Mouse (Mus musculus): ENCODE data around the gene Ankrd44. TPM values are rescaled to one million over a fixed set of nuclear protein-coding genes. Genes with fewer than 3 reads are reported as not detected.
"Not testable (repeated sequence)": the region's sequence is repeated elsewhere in the genome, so short reads cannot be mapped to it uniquely, and the experiment has no call there.

The Ankrd44 gene
- 27.0 and 30.8 TPM in 2 replicates for polyA plus RNA-seq (2016; fragmentation: Nextera tagmentation; extraction: Ambion mirVana)

DNA sequence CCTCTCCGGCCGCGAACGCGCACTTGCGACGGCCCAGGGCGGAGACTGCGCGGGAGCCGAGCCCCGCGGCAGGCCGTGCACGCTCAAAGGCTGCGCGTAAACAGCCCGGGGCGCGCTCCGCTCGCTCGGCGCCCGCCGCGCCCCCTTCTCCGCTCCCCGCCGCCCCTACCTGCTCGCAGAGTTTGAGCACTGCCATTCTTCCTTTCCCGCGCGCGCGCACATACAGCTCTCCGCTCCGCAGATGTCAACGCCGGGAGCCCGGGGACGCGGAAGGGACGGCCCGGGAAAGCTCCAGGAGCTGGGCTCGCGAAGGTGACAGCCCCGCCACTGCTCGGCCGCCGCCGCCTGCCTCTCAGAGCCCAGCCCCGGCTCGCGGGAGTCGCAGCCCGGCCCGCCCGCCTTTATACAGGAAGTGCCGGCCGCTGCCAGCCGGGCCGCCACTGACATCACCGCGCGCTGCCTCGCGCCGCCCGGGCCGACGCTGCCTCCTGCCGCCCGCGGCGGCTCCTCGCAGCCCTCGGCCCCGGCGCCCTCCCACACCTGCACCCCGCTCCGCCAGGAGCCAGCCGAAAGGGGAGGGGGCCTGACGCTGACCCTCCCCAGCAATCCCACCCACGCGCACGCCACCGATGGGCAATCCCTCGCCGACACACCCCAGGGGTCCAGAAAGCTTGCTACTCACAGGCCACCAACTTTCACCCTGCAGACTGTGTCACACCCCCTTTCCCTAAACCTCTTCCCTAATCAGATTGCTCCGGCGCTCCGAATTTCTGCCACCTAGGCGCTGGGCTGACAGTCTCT is at the start of gene Ankrd44:
TSS of gene Ankrd44 (minus strand) at position 417 of the 801 bp plus-strand sequence.
- H3K9ac ChIP-seq, result peak within 1 kb of the TSS; percentile 90
- peaks cover 27% of the 10 kb centered on the region for H3K4me1 ChIP-seq
- H3K4me2 ChIP-seq (replicated peaks), result peak within 1 kb of the TSS; percentile 83
- no peaks in the 10 kb centered on the region for H3K27me3 ChIP-seq
- H3K27ac ChIP-seq, result peak within 1 kb of the TSS; percentile 92
- WGBS, result under 1% methylated on average over 69 of the region's 94 CpGs
- H3K9me3 ChIP-seq, result no peaks in the 10 kb centered on the region
- H3K36me3 ChIP-seq, result no peaks in the 10 kb centered on the region
- ATAC-seq (ENCODE audit: insufficient number of reproducible peaks, insufficient read depth, low FRiP score, low TSS enrichment), result peak; percentile 91
- H3K4me3 ChIP-seq, result peak within 1 kb of the TSS; percentile 81

DNA sequence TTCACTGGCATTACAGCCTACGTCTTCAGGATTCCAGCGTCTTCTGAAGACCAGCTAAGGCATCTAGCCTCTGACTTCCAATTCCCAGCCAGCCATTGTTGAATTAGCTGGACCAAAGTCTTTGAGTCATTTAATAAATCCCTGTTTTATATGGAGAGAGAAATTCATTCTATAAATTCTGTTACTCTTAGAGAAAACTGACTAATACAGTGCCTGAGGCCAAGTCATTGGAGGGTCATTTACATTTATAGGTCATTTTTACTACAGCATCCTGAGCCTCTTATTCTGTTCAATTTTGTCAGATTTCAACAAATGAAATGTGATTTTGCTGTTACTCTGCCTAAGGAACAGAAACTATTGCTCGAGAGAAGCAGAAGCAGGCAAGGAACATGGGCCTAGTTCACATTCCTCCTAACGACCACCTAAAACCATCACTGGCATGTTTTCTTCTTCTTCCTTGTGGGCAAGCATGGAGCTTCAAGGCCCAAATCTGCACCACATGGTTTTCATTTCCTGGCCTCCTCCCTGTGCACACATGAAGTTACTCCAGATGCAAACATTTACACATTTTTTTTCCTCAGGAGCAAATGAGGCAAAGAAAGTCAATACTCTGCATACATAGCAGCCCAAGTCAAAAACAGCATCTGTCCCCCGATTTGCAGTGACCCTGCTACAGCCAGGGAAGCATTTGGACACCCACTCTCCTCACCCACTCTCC is 45.7 kb upstream of the Ankrd44 start:
- Histone ChIP-seq H3K9ac (no peak overlapping the region), H3K4me3 (no peak overlapping the region), H3K4me2 (replicated peaks) (no peak overlapping the region), H3K9me3 (0 out of 2 replicates have a peak, but pooled peaks cover 7% of the 10 kb centered on the region), H3K27me3 (no peaks in the 10 kb centered on the region), H3K27ac (peak overlapping the region; percentile 78), H3K4me1 (peaks cover 16% of the 10 kb centered on the region), H3K36me3 (no peaks in the 10 kb centered on the region)
- ATAC-seq (ENCODE audit: insufficient number of reproducible peaks, insufficient read depth, low FRiP score, low TSS enrichment), result no peak
- 52% methylated on average over 5 of the region's 5 CpGs for WGBS

DNA sequence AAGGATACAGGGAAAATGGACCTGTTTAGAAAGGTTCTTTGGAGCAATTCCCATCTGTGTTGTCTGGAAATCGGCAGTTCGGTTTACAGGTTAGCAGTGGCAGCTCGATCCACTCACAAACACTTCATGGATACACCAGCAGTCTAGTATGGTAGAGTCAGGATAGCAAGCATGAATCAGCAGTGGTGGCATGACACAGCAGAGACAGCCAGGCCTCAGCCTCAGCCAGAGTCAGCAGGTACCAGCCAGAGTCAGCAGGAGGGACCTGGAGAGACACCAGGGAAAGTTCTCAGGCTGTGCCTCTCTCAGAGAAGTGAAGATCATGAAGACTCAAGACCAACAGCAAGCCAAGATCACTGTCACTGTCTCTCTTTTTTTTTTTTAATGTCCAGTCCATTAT is 40.7 kb upstream of the Ankrd44 start:
- Histone ChIP-seq H3K4me3 (no peak overlapping the region), H3K27me3 (no peaks in the 10 kb centered on the region), H3K4me1 (peaks cover 25% of the 10 kb centered on the region), H3K4me2 (replicated peaks) (no peak overlapping the region), H3K27ac (no peak overlapping the region), H3K9me3 (0 out of 2 replicates have a peak, but pooled peaks cover 7% of the 10 kb centered on the region), H3K36me3 (no peaks in the 10 kb centered on the region), H3K9ac (no peak overlapping the region)
- 95% methylated on average over 3 of the region's 3 CpGs for WGBS
- no peak for ATAC-seq (ENCODE audit: insufficient number of reproducible peaks, insufficient read depth, low FRiP score, low TSS enrichment)

DNA sequence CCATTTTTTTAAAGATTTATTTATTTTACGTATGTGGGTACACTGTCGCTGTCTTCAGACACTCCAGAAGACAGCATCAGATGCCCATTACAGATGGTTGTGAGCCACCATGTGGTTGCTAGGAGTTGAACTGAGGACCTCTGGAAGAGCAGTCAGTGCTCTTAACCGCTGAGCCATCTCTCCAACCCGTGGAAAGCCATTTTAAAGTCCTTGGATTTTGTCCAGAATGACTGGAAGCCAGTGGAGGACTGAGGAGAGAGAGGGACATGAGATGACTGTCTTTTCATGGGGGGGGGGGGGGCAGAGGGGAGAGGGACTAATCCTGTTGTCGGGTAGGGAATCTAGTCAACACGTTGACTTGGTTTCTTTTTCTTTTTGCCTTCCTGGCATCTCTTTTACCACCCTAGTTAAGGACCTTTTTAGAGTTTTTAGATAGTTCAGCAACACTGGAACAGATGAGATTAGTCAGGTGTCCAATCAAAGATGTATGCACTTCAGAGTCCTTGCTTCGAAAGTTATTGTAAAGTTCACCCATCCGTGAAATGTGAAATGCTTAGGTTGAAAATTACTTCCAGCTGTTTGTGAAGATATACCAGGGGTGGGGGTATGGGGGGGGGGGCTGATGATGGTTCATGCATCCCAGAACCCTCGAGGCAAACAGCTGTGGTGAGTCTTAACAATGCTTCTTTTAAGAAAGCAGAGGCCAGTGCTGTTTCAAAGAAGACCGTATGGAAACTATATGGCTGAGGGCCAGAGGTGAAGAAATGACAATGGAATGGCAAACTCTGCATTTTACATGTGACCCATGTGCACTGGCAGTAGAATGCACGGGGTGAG is 39.2 kb upstream of the Ankrd44 start:
- H3K9me3 ChIP-seq, result 0 out of 2 replicates have a peak, but pooled peaks cover 7% of the 10 kb centered on the region
- no peak overlapping the region for H3K4me3 ChIP-seq
- no peaks in the 10 kb centered on the region for H3K27me3 ChIP-seq
- no peak overlapping the region for H3K9ac ChIP-seq
- peak overlapping the region; percentile 73 for H3K27ac ChIP-seq
- peak; percentile 65; the same call in 1 of the 2 replicates for ATAC-seq (ENCODE audit: insufficient number of reproducible peaks, insufficient read depth, low FRiP score, low TSS enrichment)
- H3K36me3 ChIP-seq, result no peaks in the 10 kb centered on the region
- no peak overlapping the region for H3K4me2 ChIP-seq (replicated peaks)
- peaks cover 19% of the 10 kb centered on the region; the same call in 1 of the 2 replicates for H3K4me1 ChIP-seq
- 28% methylated on average over 11 of the region's 11 CpGs for WGBS

DNA sequence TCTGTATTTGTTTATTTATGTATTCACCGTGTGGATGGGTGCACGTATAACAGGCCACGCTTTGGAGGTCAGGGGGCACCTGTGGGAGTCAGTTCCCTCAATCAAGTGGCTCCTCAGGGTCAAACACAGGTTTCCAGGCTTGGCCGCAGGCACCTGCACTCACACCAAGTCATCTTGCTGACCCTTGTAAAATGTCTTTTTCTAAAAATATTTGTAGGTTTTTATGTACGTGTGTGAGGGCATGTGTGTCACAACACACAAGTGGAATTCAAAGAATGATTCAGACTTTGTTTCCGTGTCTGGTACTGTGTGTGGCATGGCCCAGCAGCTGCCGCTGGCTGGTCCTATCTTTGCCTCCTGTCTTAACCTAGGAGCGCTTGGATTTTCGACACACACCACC is 35.5 kb upstream of the Ankrd44 start:
- no peak overlapping the region for H3K9ac ChIP-seq
- no peak overlapping the region for H3K4me2 ChIP-seq (replicated peaks)
- ATAC-seq (ENCODE audit: insufficient number of reproducible peaks, insufficient read depth, low FRiP score, low TSS enrichment), result no peak
- no peak overlapping the region for H3K27ac ChIP-seq
- H3K36me3 ChIP-seq, result no peaks in the 10 kb centered on the region
- H3K4me1 ChIP-seq, result peaks cover 15% of the 10 kb centered on the region; the same call in 1 of the 2 replicates
- WGBS, result 62% methylated on average over 9 of the region's 9 CpGs
- H3K27me3 ChIP-seq, result no peaks in the 10 kb centered on the region
- no peak overlapping the region for H3K4me3 ChIP-seq
- no peaks in the 10 kb centered on the region for H3K9me3 ChIP-seq

DNA sequence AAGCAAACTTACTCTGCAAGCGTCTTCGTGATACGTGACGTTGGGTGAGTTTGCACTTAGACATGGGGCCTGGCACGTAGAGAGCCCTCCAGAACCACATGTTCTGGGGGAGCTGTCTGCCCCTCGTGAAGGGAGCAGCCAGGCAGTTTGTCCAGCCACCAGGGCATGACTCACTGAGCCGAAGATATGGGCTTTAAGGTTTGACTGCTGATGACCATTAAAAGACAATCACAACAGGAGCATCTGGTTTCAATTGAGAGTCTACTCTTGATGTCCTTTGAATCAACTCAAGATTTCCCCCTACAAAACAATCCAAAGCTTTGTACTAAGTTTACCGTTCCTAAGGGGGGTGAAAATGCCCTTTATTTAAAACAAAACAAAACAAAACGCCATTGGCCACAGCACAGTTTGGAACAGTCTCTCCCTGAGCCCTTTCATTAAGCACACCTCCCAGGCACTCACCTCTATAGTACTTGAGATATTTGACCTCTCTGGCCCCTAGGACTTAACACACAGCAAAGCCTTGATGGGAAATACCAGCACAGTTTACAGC is 34.5 kb upstream of the Ankrd44 start:
- peaks cover 12% of the 10 kb centered on the region; the same call in 1 of the 2 replicates for H3K4me1 ChIP-seq
- H3K27me3 ChIP-seq, result no peaks in the 10 kb centered on the region
- no peaks in the 10 kb centered on the region for H3K36me3 ChIP-seq
- H3K9me3 ChIP-seq, result no peaks in the 10 kb centered on the region
- no peak for ATAC-seq (ENCODE audit: insufficient number of reproducible peaks, insufficient read depth, low FRiP score, low TSS enrichment)
- H3K9ac ChIP-seq, result no peak overlapping the region
- WGBS, result 32% methylated on average over 9 of the region's 9 CpGs
- H3K27ac ChIP-seq, result no peak overlapping the region
- H3K4me2 ChIP-seq (replicated peaks), result no peak overlapping the region
- no peak overlapping the region for H3K4me3 ChIP-seq

DNA sequence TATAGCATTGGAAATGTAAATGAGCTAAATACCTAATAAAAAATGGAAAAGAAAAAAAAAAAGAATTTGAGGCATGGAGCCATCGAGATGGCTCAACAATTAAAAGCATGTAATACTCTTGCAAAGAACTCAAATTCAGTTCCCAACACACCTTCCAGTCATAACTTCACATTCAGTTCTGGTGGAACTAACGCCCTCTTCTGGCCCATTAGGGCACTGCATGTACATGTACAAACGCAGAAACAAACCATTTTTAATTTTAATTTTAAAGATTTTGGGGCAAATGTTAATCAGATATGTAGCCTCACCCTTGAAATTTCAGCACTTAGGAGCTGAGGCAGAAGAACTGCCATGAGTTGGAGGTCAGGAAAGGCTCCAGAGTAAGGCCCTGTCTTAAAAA is 32.3 kb upstream of the Ankrd44 start:
- no peak for ATAC-seq (ENCODE audit: insufficient number of reproducible peaks, insufficient read depth, low FRiP score, low TSS enrichment)
- 74% methylated on average over 3 of the region's 3 CpGs for WGBS
- no peak overlapping the region for H3K9ac ChIP-seq
- no peaks in the 10 kb centered on the region for H3K27me3 ChIP-seq
- no peak overlapping the region for H3K4me3 ChIP-seq
- no peak overlapping the region for H3K4me2 ChIP-seq (replicated peaks)
- no peaks in the 10 kb centered on the region for H3K36me3 ChIP-seq
- no peaks in the 10 kb centered on the region for H3K4me1 ChIP-seq
- no peak overlapping the region for H3K27ac ChIP-seq
- H3K9me3 ChIP-seq, result no peaks in the 10 kb centered on the region

DNA sequence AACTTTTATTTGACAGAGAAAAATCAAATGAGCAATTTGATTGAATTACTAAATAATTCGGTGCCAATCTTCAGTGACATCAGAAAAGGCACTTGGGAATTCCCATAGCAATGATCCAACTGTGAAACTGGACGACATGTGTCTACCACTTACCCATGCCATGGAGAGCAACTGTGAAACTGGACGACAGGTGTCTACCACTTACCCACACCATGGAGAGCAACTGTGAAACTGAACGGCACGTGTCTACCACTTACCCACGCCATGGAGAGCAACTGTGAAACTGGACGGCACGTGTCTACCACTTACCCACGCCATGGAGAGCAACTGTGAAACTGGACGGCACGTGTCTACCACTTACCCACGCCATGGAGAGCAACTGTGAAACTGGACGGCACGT is 30.8 kb upstream of the Ankrd44 start:
- not testable (repeated sequence) for ATAC-seq (ENCODE audit: insufficient number of reproducible peaks, insufficient read depth, low FRiP score, low TSS enrichment); H3K27me3 ChIP-seq; H3K4me2 ChIP-seq (replicated peaks); H3K27ac ChIP-seq; H3K4me3 ChIP-seq; H3K4me1 ChIP-seq; H3K36me3 ChIP-seq; H3K9ac ChIP-seq; H3K9me3 ChIP-seq
- WGBS, result 94% methylated on average over 14 of the region's 14 CpGs

DNA sequence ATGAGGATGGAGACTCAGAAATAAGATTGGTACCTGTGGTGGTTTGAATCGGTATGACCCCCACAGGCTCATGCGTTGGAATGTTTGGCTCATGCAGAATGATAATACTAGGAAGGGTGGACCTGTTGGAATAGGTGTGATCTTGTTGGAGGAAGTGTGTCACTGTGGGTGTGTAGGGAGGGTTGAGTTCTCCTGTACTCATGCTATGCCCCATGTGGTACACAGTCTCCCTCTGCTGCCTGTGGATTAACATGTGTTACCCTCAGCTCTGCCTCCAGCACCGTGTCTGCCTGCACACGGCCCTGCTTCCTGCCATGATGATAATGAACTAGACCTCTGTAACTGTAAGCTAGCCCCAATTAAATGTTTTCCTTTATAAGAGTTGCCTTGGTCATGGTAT is 28.7 kb upstream of the Ankrd44 start:
- H3K4me3 ChIP-seq, result no peak overlapping the region
- no peak overlapping the region for H3K27ac ChIP-seq
- no peak overlapping the region for H3K9ac ChIP-seq
- H3K4me1 ChIP-seq, result no peaks in the 10 kb centered on the region; the same call in 1 of the 2 replicates
- no peaks in the 10 kb centered on the region for H3K36me3 ChIP-seq
- 76% methylated on average over 4 of the region's 4 CpGs for WGBS
- H3K9me3 ChIP-seq, result no peaks in the 10 kb centered on the region
- no peak; the same call in 1 of the 2 replicates for ATAC-seq (ENCODE audit: insufficient number of reproducible peaks, insufficient read depth, low FRiP score, low TSS enrichment)
- H3K27me3 ChIP-seq, result no peaks in the 10 kb centered on the region
- H3K4me2 ChIP-seq (replicated peaks), result no peak overlapping the region

DNA sequence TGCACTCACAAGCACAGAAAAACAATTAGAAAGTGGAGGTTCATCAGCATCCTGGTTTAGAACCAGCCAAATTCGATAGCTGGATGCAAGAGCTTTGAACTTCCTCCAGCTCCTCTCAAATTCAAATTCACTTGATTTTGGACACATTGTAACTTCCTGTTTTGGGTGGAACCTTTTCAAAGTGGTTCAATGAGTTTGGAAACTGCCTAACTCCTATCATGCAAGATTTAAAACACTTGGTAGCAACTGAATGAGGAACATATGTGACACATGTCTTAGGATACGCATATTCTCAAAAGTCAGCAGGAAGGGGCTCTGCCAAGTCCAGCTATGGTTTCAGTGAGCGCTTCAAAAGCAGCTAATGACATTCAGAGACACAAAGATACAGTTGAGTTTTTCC is 18.5 kb upstream of the Ankrd44 start:
- Histone ChIP-seq H3K4me3 (no peak overlapping the region), H3K27ac (no peak overlapping the region), H3K9me3 (no peaks in the 10 kb centered on the region), H3K4me2 (replicated peaks) (no peak overlapping the region), H3K27me3 (no peaks in the 10 kb centered on the region), H3K36me3 (no peaks in the 10 kb centered on the region), H3K9ac (no peak overlapping the region), H3K4me1 (no peaks in the 10 kb centered on the region)
- WGBS, result 31% methylated on average over 3 of the region's 3 CpGs
- ATAC-seq (ENCODE audit: insufficient number of reproducible peaks, insufficient read depth, low FRiP score, low TSS enrichment), result no peak

DNA sequence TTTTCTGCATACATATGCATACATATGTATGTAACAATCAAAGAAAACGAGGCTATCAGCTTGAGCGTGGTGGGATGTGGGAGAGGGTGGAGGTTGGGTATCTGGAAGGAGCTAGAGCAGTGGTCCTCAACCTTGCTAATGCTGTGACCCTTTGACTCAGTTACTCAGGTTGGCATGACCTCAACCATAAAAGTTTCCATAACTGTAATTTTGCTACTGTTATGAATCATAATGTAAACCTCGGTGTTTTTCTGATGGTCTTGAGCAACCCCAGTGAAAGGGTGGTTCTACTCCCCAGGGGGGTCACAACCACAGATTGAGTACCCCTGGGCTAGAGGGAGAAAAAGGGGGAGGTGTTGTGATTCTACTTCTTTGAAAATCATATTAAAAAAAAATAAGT is 9.3 kb upstream of the Ankrd44 start:
- no peak for ATAC-seq (ENCODE audit: insufficient number of reproducible peaks, insufficient read depth, low FRiP score, low TSS enrichment)
- Histone ChIP-seq H3K9ac (no peak overlapping the region), H3K36me3 (no peaks in the 10 kb centered on the region), H3K27me3 (no peaks in the 10 kb centered on the region), H3K9me3 (no peaks in the 10 kb centered on the region), H3K4me2 (replicated peaks) (no peak overlapping the region), H3K27ac (no peak overlapping the region), H3K4me1 (peaks cover 8% of the 10 kb centered on the region; the same call in 1 of the 2 replicates), H3K4me3 (no peak overlapping the region)
- WGBS, result 86% methylated on average over 3 of the region's 3 CpGs
